ENCODE assay signal across 8 mouse cellular contexts in genomic region chr1:63446721-63447120, GRCm38 (mm10). TPM values are rescaled to one million over a fixed set of nuclear protein-coding genes. Genes with fewer than 3 reads are reported as not detected.
DNase-seq lines count a peak whose midpoint lies in the region; ATAC-seq lines count a peak whose summit lies in the region.
"Had no signal": no experiment of that assay in that cellular context is flagged by ENCODE, and none has a peak within 500 bp of the region (broad histone marks: within the 10 kb centered on the region; RNA-seq: fewer than 3 reads in every experiment).

No protein-coding gene starts in this region.

- peak overlapping the region; percentile 97 for H3K4me2 ChIP-seq in neural tube, embryonic 11.5 days (ENCODE audit: low read depth)
- peak overlapping the region; percentile 98 for H3K4me2 ChIP-seq in forebrain, embryonic 14.5 days (ENCODE audit: low read length)
- peak overlapping the region; percentile 85 for H3K4me2 ChIP-seq in liver, embryonic 11.5 days

- no peak for ATAC-seq in neural tube, embryonic 11.5 days (ENCODE audit: insufficient read depth, low FRiP score, low TSS enrichment)
- no peak for ATAC-seq in forebrain, embryonic 14.5 days
- no peak for ATAC-seq in liver, embryonic 11.5 days (replicated peaks; ENCODE audit: low FRiP score)
- ATAC-seq in erythroid progenitor cell, adult 5-6 weeks (replicated peaks; ENCODE audit: low FRiP score, poor library complexity, severe bottlenecking) = no peak
- ATAC-seq in granulocyte monocyte progenitor cell, adult 5-6 weeks (replicated peaks; ENCODE audit: poor library complexity, severe bottlenecking) = no peak

- H3K4me3 ChIP-seq in neural tube, embryonic 11.5 days (ENCODE audit: low read depth, low read length) = peak overlapping the region; percentile 78
- peak overlapping the region; percentile 82 for H3K4me3 ChIP-seq in forebrain, embryonic 14.5 days (ENCODE audit: low read depth, low read length)
- H3K4me3 ChIP-seq in liver, embryonic 11.5 days (ENCODE audit: low read depth, low read length) = no peak overlapping the region

- no peaks in the 10 kb centered on the region for H3K9me3 ChIP-seq in neural tube, embryonic 11.5 days (ENCODE audit: control insufficient read depth, low read length)
- no peaks in the 10 kb centered on the region for H3K9me3 ChIP-seq in forebrain, embryonic 14.5 days (replicated peaks; ENCODE audit: control insufficient read depth, low read length)
- H3K9me3 ChIP-seq in liver, embryonic 11.5 days (ENCODE audit: control insufficient read depth, low read length) = no peaks in the 10 kb centered on the region

- no peak overlapping the region for H3K9ac ChIP-seq in neural tube, embryonic 11.5 days (ENCODE audit: low read length)
- H3K9ac ChIP-seq in forebrain, embryonic 14.5 days (ENCODE audit: low read length) = peak overlapping the region; percentile 90
- H3K9ac ChIP-seq in liver, embryonic 11.5 days (ENCODE audit: low read depth, low read length) = no peak overlapping the region

- no peak for DNase-seq in neural tube, embryonic 11.5 days (ENCODE audit: low spot score)
- no peak for DNase-seq in neural tube, embryonic 10.5 days (ENCODE audit: extremely low spot score, low spot score)
- no peak for DNase-seq in forebrain, embryonic 14.5 days (ENCODE audit: low spot score)
- DNase-seq in liver, embryonic 11.5 days (ENCODE audit: low spot score) = no peak
- DNase-seq in spleen, postnatal 14 days (ENCODE audit: low spot score in 2 of 2) = no peak
- DNase-seq: thymus, postnatal 14 days had no signal

- no peak overlapping the region for H3K27ac ChIP-seq in neural tube, embryonic 11.5 days (ENCODE audit: low read depth, low read length)
- no peak overlapping the region for H3K27ac ChIP-seq in forebrain, embryonic 14.5 days (ENCODE audit: low read depth, low read length)
- no peak overlapping the region for H3K27ac ChIP-seq in liver, embryonic 11.5 days (ENCODE audit: low read depth, low read length)

- no peaks in the 10 kb centered on the region for H3K27me3 ChIP-seq in neural tube, embryonic 11.5 days (ENCODE audit: control insufficient read depth, insufficient read depth, low read length)
- H3K27me3 ChIP-seq in forebrain, embryonic 14.5 days (replicated peaks; ENCODE audit: control insufficient read depth, insufficient read depth, low read length) = no peaks in the 10 kb centered on the region
- H3K27me3 ChIP-seq in liver, embryonic 11.5 days (replicated peaks; ENCODE audit: control insufficient read depth, insufficient read depth, low read length) = peaks cover 50% of the 10 kb centered on the region

- no peaks in the 10 kb centered on the region for H3K36me3 ChIP-seq in neural tube, embryonic 11.5 days (ENCODE audit: control insufficient read depth, insufficient read depth, low read length)
- 0 out of 2 replicates have a peak, but pooled peaks cover 4% of the 10 kb centered on the region for H3K36me3 ChIP-seq in forebrain, embryonic 14.5 days (ENCODE audit: control insufficient read depth, insufficient read depth, low read length)
- H3K36me3 ChIP-seq in liver, embryonic 11.5 days (ENCODE audit: control insufficient read depth, insufficient read depth, low read length) = no peaks in the 10 kb centered on the region

- no peaks in the 10 kb centered on the region for H3K4me1 ChIP-seq in neural tube, embryonic 11.5 days (ENCODE audit: control insufficient read depth, insufficient read depth, low read length)
- 0 out of 2 replicates have a peak, but pooled peaks cover 3% of the 10 kb centered on the region for H3K4me1 ChIP-seq in forebrain, embryonic 14.5 days (ENCODE audit: control insufficient read depth, insufficient read depth, low read length)
- no peaks in the 10 kb centered on the region for H3K4me1 ChIP-seq in liver, embryonic 11.5 days (replicated peaks; ENCODE audit: control insufficient read depth, insufficient read depth, low read length)

- WGBS in neural tube, embryonic 11.5 days = 65% methylated on average over 2 of the region's 2 CpGs
- WGBS in forebrain, embryonic 14.5 days = 48% methylated on average over 2 of the region's 2 CpGs
- WGBS in liver, embryonic 11.5 days = 70% methylated on average over 2 of the region's 2 CpGs

RNA-seq across cellular contexts. Expression of gene Adam23, which starts 1.0 kb away (rescaled TPM):
- polyA plus RNA-seq in neural tube, embryonic 11.5 days (2014; fragmentation: Nextera tagmentation; extraction: Ambion mirVana) = 5.5 and 6.5 TPM in 2 replicates
- polyA plus RNA-seq in forebrain, embryonic 14.5 days (2014; fragmentation: Nextera tagmentation; extraction: Ambion mirVana) = 6.6 and 8.2 TPM in 2 replicates
- polyA plus RNA-seq in liver, embryonic 11.5 days (2014; fragmentation: Nextera tagmentation; extraction: Ambion mirVana) = 0.84 and 1.3 TPM in 2 replicates
- total RNA-seq in erythroid progenitor cell, adult 5-6 weeks (2015; ENCODE audit: low replicate concordance) = not detected in 2 replicates
- not detected in 2 replicates for total RNA-seq in erythroid progenitor cell, adult 5-6 weeks (2017; ENCODE audit: low replicate concordance)
- not detected in 2 replicates for total RNA-seq in granulocyte monocyte progenitor cell, adult 5-6 weeks (2014; fragmentation: Nextera tagmentation)
- not detected in 2 replicates for total RNA-seq in granulocyte monocyte progenitor cell, adult 5-6 weeks (2017)
